Mouse (Mus musculus) embryonic fibroblast, embryonic 13.5 days (primary cell): ENCODE results near the gene C130050O18Rik.

Experiments used
- CTCF ChIP-seq: IDR thresholded peaks from 2 replicates; pipeline ENCODE4 v1.5.1; 2011; ENCODE audit warnings: mild to moderate bottlenecking, control low read depth, low read length, moderate library complexity, borderline replicate concordance; ENCODE audit not compliant: insufficient read depth
- POLR2A ChIP-seq: IDR thresholded peaks from 2 replicates; pipeline ENCODE4 v1.6.1; 2011; ENCODE audit warnings: low read depth, mild to moderate bottlenecking, control low read depth, low read length, moderate library complexity

DNA sequence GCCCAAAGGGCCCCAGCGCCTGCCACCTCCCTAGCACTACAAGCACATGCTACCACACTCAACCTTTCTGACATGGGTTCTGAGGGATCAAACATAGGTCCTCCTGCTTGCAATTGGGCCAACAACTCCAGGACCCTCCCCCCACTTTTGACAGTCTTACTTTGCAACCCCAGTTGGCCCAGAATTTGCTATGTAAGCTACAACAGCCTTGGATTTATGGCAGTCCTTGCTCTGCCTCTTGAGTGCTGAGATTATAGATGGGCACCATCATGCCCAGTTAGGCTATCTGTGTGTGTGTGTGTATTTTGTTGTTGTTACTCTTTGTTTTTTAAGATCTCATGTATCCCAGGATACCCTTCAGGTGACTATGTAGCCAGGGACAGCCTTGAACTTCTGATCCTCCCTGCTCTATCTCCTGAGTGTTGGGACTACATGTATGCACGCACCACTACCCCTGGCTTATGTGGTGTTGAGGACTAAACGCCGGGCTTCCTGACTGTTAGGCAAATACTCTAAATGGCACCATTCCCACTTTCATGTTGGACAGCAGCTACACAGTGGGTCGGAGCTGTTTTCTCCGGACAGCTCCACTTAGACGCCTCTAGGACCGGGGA is 25.2 kb upstream of the C130050O18Rik start:
- TF ChIP-seq CTCF: no peak
- TF ChIP-seq POLR2A: no peak
